Mouse (Mus musculus): Measurements from ENCODE around the gene Mettl27.

- TF ChIP-seq CTCF (IDR thresholded peaks at IDR 0.05; ENCODE audit: borderline replicate concordance, extremely low read depth, insufficient read depth, insufficient read length) (no peak), POLR2A (IDR thresholded peaks at IDR 0.05; ENCODE audit: borderline replicate concordance, extremely low read depth, insufficient read depth, insufficient read length, poor library complexity, severe bottlenecking) (no peak)
Observed at GRCm38 (mm10) chr5:134983771-134984170, 51.6 kb downstream of the Mettl27 start.

All from brain, embryonic 14.5 days (tissue).